Mouse (Mus musculus) retina, adult 2 months (tissue): ENCODE data around the gene Defb30.

ENCODE experiments used
- DNase-seq: peaks from one replicate; pipeline ENCODE4 v3.0.0-alpha.2; 2012; ENCODE audit warnings: low read depth, low spot score

Defb30 gene

DNA sequence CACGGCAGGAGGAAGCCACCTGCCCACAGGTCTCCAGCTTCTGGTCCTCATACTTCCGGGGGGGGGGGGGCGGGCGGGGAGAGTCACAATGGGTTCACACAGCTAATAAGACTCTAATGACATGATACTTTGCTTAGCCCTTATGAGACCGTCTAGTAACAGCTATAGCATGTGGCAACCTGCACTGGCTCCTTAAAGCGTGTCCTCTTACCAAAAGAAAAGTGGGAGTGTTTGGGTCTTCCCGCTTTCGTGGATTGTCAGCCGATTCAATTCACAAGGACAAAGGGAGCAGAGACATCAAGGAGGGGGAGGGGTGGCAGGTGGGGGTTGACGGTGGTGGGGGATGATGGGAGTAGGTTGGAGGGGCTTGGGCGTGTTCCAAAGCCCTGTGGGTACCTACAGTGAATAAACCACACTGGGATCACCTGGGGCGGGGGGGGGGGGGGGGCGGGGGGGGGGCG, at the start of gene Defb30:
TSS of gene Defb30 (minus strand) at position 51 of the 461 bp plus-strand sequence.
- no peak for DNase-seq

DNA sequence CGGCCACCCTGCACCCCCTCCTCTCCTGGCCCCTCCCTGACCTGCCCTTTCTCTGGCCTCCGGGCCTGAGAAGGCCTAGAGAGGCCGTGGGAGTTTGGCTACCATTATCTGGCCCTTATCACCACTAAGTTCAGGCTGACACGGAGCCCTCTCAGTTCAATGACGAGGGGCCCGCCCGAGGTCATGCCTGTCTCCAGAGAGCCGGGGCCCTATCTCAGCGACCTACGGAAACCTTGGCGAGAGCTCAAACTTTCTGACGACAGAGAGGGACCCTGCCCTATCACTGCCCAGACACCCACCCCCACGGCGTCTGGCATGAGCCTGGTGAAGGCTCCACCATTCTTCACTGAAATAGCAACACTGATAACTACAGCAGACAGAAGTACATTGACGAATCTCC, 17.9 kb upstream of the Defb30 start:
- no peak for DNase-seq

DNA sequence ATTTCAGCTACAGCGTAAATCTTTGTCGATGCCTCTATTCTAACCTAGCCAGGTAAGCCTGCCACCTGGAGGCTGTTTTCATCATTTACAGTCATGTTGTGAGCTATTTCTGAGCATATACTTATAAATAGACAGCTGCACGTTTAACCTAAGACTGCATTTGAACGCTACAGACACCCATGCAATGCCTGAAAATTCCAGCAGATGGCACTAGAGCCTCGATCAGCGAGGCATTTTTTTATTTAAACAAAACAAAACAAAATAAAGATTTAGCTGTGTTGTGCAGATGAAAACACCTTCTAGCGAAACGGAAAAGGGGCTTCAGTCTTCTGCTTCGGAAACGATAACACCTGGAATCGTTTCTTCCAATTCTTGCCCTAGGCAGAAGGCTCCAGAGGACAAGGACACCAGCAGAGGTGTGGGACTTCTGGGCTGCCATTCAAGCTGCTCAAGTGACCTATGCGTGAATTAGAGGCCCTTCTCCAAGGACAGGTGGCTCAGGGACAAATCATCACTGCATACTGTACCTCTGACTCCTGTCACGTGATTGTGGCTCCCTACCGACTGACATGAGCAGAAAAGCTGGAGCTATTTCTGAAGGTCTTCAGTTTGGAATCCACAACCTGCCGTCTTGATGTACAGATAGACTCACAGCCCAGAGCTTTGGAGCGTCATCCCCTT, 17.0 kb upstream of the Defb30 start:
- DNase-seq = peak; percentile 47

DNA sequence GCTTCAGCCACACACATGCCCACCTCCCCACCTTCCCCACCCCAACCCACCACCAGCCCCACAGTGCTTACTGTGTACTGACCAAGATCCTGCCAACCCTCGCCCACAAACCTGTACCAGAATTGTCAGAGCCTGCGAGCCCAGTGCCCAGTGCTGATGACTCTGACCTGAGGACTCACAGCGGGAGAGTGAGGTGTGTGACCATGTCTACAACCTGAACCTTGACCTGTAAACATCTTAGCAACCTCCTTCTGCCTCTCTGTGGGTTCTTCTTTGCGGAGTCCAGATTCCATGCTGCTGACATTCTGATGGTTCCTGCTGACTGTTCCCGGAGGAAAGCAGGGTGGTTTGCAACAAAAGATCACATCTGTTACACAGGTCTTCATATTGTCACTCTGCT, 15.6 kb upstream of the Defb30 start:
- DNase-seq = no peak

DNA sequence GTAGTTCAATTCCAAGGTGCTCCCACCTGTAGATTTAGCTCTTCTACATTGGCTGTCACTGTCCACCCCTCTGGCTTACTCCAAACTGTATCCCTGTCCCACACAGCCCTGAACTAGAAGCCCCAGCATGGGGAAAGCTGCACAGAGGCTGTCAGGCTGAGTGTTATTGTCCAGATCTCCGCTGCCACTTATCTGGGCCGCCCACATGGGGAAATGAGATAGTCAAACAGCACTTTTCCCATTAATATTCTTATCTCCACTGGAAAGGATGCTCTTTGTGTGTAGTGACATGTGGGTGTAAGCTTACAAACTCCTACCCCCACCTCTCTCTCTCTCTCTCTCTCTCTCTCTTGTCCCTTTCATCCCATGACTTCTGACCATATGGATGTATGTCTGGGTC, 12.4 kb upstream of the Defb30 start:
- DNase-seq = no peak

DNA sequence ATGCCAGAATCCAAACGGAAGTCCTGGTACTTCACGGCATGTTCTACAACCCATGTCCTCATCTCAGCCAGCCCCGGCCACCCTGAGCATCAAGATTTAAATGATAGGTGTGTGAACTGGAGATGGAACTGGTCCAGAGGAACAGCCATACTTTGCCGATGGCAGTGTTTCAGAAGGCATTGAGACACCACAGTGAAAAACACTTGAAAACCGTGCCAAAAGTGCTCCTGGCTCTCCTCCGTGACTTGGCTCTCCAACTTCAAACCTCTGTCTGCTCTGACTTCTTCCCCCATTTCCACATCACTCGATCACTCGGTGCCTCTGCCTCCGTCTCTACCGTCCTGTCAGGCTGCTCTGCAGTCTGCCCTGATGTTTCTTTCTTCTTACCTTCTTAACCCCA, 10.6 kb upstream of the Defb30 start:
- no peak for DNase-seq

DNA sequence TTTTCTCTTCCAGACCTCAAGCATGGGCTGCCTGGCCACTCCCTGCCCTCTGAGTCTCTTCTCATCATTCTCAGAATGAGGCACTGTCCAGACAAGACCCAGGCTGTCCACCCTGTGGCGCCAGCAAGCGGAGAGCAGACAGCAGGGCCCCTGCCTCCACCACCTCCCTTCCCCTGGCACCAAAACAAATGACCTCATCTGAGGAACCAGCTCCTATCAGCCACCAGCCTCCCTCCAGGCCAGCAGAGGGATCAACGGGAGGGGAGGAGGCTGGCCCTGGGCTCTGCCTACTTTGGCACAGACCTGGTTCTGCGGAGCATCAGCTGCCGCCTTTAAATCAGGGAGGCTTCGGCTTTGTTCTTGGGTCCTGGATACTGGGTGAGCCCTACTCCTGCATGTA, 5.0 kb upstream of the Defb30 start:
- DNase-seq = peak; percentile 9

DNA sequence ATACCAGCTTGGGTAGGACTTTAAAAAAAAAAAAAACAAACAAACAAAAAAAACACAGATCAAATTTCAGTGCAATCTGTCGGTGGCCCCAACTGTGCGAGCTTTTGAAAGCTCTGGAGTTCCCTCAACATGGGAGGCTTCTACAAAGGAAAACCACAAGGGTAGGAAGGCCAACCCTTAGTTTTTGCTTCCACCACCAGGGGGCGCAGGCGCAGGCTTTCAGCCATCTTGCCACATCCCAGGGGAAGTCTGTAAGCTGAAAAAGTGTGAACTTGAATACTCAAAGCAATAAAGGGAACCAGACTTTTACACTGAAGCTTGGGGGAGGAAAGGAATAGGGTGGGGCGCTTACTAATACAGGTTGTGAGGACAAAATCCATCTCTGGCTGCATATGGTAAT, 1.0 kb upstream of the Defb30 start:
- peak; percentile 11 for DNase-seq

DNA sequence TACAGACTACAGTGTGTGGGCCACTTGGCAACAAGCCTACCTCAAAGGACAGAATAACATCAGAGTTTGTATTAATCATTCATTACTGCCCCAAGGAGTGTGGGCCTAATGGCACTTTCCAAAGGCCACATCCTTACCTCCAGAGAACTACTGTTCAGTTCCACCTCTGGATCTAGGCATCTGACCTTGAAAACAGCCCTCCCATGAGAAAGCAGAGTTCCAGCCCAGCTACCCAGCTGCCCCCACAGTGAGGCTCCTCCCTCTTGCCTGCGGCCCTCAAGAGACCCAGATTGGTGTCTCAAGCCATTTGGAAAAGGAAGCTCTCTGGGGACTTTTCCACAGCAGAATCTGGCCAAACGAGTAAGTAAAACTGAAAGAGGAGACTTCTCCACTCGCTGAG, 3.1 kb downstream of the Defb30 start, which contains the start of gene Defb42:
TSS of gene Defb42 (plus strand) at position 301 of the 400 bp plus-strand sequence.
- DNase-seq = no peak

DNA sequence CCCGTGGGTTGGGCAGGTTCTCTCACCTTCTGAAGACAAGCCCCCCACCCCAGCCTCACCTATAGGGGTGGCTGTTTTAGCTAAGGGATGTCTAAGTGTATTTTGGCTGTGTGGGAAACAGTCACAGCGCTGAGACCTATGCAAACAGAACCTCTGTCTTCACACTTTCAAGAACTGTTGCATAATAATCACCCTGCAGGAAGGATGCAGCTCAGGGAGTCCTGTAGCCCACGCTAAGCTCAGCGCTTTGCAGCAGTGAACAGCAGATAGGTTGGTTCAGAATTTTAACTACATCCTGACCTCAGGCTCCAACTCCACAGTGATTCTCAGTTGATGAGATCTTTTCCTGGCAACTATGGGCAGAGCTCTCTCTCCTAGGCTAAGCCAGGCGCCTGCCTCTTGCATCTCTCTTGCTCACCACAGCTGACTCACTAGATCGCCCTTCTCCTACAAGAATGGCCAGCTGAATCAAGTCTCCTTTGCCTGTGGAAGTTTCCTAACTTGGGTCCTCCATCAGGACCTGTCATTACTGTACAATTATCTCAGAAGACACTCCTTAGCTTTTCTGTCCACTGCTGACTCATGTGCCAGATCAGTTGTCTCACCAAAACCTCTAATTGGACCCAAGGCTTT, 29.1 kb downstream of the Defb30 start:
- DNase-seq = no peak

DNA sequence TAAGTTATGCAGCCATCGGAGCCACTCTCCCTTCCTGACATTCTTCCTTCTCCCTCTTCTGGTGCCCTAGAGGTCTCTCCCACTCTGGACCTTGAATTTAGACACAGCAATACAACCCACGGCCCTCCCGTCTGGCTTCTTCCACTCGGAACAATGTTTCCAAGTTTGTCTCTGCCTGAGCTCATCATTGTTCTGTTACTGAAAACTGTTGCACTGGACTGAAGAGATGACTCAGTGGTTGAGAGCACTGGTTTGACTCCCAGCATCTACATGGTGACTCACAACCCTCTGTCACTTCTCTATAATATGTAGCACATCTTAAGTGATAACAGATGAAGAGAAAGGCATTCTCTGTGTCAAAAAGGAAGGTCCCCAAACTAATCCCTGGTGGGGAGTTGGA, 35.1 kb downstream of the Defb30 start:
- no peak for DNase-seq

DNA sequence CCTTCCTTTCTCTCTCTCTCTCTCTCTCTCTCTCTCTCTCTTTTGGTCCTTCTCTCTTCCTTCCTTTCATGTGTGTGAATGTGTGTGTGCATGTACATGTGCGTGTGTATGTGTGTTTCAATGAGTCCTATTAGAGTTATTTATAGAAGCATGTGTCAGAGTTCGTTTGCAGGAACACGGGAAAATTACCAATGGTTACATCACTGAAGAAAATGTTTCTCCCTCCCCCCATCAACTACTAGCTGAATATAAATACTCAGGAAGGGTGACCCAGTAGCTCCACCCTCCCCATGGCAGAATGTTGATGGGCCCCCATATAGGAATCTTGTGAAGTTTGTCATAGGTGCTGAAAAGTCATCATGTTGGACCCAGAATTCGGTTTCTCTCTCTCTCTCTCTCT, 36.7 kb downstream of the Defb30 start:
- DNase-seq = no peak

DNA sequence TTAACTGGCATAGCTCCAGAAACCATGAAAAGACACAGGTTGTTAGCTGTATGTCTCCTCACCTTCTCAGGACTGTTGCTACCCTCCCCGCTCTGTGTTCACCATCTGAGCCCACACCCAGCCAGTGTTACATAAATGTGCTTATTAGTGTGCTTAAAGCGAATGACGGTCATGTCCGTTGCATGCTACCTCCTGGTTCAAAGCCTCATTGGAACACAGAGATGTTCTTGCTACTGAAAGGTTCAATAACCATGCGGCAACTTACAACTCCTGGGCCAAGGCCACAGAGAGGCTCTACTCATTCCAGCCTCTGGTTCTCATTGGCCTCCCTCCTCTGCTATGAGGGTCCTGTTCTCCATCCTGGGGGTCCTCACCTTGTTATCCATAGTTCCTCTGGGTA, 38.3 kb downstream of the Defb30 start, which contains the start of gene Defb43:
TSS of gene Defb43 (plus strand) at position 301 of the 400 bp plus-strand sequence.
- no peak for DNase-seq

DNA sequence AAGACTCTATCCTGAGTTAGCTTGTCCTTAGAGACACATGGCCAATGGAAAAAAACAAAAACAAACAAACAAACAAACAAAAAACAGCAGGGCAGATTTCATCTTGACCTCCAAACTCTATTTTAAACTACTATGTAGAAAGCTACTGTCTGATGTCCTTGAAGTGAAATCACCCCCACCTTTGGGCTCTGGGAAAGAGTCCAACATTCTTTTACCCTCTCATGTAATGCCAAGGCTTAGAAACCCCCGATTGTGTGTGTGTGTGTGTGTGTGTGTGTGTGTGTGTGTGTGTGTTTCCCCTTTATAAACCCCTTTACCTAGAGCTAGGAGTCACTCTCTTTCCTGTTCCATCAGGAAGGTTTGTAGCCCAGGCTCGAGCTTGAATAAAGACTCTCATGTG, 47.2 kb downstream of the Defb30 start:
- no peak for DNase-seq

DNA sequence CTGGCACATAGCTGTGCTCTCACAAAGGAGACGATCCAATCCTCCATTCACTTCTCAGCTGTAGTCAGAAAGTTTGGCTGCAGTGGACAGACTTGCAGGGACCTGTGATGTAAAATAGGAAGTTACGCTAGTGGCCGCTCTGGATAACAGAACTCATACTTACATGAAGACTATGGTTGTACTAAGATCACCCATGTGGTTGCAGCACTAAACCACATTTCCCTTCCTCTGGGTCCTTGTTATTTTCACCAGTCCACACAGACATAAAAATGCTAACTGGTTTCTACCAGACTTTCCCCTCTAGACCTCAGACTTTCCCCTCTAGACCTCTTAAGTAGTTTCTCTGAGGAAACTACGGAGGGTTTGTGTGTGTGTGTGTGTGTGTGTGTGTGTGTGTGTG, 50.8 kb downstream of the Defb30 start:
- no peak for DNase-seq

DNA sequence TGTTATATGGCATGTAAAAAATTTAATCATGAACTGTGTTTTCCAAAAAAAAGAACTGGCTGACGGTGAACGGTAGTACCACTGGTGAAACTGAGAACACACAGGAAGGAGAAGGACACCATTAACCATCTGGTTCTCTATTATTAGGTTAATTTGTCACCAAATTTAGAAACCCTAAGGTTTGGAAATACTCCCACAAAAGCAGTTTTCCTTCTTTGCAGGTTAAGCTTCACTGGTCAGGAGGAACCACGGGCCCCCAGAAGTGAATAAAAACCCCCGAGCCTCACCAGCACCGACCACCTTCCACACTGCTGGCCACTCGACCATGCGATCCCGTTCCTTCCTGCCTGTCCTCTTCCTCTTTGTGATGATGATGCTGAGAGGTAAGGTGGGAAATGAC, 52.0 kb downstream of the Defb30 start, which contains the start of gene Defb47:
TSS of gene Defb47 (plus strand) at position 301 of the 400 bp plus-strand sequence.
- no peak for DNase-seq

DNA sequence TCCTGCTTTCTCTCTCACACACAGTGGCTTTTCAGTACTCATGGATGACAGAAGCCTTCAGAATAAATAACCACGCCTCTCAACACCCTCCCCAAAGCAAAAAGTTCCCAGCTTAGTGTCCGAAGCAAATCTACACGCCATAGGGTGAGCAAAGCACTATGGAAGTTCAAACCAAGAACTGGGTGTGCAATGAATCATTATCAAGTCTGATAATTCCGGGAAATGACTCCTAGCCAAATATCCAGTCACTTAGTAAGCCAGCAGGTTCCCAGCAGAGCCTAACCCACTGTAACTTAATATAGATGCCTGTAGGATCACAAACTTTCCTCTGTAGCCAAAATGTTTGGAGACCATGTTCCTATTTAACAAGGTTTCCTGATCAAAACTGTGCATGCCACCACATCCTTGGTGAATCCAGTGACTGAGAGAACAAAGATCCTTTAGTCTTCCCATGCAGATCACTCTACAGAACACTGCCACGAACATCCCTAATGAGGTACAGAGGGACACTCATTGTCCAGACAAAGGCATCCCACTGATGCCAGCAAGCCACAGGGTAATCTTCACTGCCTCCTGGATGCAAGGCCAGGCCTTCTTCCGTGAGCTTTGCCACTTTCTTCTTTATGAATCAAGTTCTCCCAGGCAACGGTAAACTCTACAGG, 57.8 kb downstream of the Defb30 start:
- no peak for DNase-seq

DNA sequence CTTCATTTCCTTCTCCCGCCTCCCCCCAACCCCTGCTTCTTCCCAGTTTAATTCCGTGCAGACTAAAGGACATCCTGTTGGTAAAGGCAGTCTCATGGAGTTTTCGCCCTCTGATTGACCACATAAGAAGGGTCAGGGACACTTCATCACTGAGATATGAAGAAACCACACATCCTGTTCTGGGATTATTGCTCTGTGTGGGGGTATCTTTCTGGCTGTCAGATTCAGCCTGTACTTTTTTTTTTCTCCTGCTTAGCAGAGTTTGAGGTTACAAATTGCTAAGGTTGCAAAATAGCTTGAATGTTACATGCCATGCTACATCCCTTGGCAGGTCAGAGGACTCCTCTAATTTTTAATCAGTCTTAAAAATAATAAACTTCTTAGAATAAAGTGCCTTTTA, 58.5 kb downstream of the Defb30 start:
- DNase-seq = no peak

DNA sequence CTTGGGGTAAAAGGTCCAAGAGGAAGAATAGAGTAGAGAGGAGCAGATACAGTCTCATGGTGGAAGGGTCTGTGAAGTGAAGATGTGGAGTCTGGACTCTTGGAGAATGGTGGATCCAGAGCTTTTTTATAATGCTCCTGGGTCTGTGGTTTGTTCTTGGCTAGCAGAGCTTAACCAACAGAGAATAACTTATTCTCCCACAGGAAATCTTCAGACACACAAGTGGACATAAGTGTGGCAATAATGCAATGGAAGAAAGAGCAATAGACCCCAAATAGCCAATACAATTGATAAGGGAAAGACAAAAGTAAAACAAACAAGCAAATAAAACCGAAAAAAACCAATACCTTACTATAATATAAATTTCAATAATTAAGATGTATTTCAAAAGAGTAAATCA, 65.3 kb downstream of the Defb30 start, which contains the start of gene Defb48:
TSS of gene Defb48 (minus strand) at position 101 of the 400 bp plus-strand sequence.
- no peak for DNase-seq
